Mouse (Mus musculus) bone marrow, adult 2 months (tissue): Measurements from ENCODE around the gene Stambpl1. TPM values are rescaled to one million over a fixed set of nuclear protein-coding genes. Genes with fewer than 3 reads are reported as not detected.
A peak's percentile ranks its signal among the peaks of the same experiment; 100 is the strongest.

Experiments
- H3K27ac ChIP-seq: fragments of 200-500 bp; 2 replicates; pipeline ENCODE4 v1.5.1; 2012; ENCODE audit warnings: low read depth, mild to moderate bottlenecking, control low read depth, inconsistent platforms, low read length; ENCODE audit not compliant: control insufficient read depth, poor library complexity, insufficient read depth
- H3K4me1 ChIP-seq: fragments of 200-500 bp; 2 replicates; pipeline ENCODE4 v1.6.1; 2011; ENCODE audit warnings: low read length; ENCODE audit not compliant: control insufficient read depth, insufficient read depth
- H3K4me3 ChIP-seq: fragments of 200-500 bp; replicated peaks from 2 replicates; pipeline ENCODE3; 2011; ENCODE audit warnings: mild to moderate bottlenecking, low read depth, low read length, control low read depth; ENCODE audit not compliant: control insufficient read depth
- CTCF ChIP-seq: fragments of 200-500 bp; IDR thresholded peaks from 2 replicates; pipeline ENCODE4 v1.5.1; 2011; ENCODE audit warnings: low read length, control low read depth; ENCODE audit not compliant: control insufficient read depth, insufficient read depth
- POLR2A ChIP-seq: fragments of 200-500 bp; IDR thresholded peaks from 2 replicates; pipeline ENCODE4 v1.6.1; 2011; ENCODE audit warnings: low read depth, mild to moderate bottlenecking, control low read depth, low read length, borderline replicate concordance; ENCODE audit not compliant: control insufficient read depth
- WGBS: fragments of 180-500 bp; shearing (Covaris S2); methylation state at CpG from one replicate; pipeline ENCODE4 v1.1.7; 2018; 5-methylcytosine and 5-hydroxymethylcytosine counted together
- polyA plus RNA-seq: library from polyadenylated mRNA; stranded (reverse); fragments of >200 nt; gene quantifications from 2 replicates; pipeline ENCODE4 v1.2.4, GENCODE M21; 2011; ENCODE audit warnings: low replicate concordance; ENCODE audit not compliant: missing spikeins, insufficient read depth, insufficient read length

The Stambpl1 gene
- polyA plus RNA-seq, 1 experiment: 30.5 TPM

- H3K27ac ChIP-seq: peak overlapping the region; percentile 79; the same call in 1 of the 2 replicates
- TF ChIP-seq CTCF: no peak
- peaks cover 3% of the 10 kb centered on the region; the same call in 1 of the 2 replicates for H3K4me1 ChIP-seq
- H3K4me3 ChIP-seq: no peak overlapping the region
- WGBS: 2% methylated on average over 7 of the region's 7 CpGs
These were observed 23.9 kb upstream of the Stambpl1 start for GRCm38 (mm10) chr19:34167896-34168661.

GRCm38 (mm10) chr19:34169121-34169520, 22.9 kb upstream of the Stambpl1 start:
- no peak overlapping the region for H3K27ac ChIP-seq
- H3K4me3 ChIP-seq: no peak overlapping the region
- TF ChIP-seq POLR2A: no peak
- no peak for TF ChIP-seq CTCF

GRCm38 (mm10) chr19:34171167-34171566, 20.9 kb upstream of the Stambpl1 start:
- Histone ChIP-seq H3K27ac (no peak overlapping the region), H3K4me1 (peaks cover 3% of the 10 kb centered on the region; the same call in 1 of the 2 replicates), H3K4me3 (no peak overlapping the region)
- TF ChIP-seq POLR2A (no peak), CTCF (no peak)
- 22% methylated on average over 3 of the region's 3 CpGs for WGBS

More at GRCm38 (mm10) chr19:34169121-34169520, 22.9 kb upstream of the Stambpl1 start:
- H3K4me1 ChIP-seq: peaks cover 3% of the 10 kb centered on the region; the same call in 1 of the 2 replicates

GRCm38 (mm10) chr19:34174004-34174403, 18.0 kb upstream of the Stambpl1 start:
- TF ChIP-seq CTCF (no peak), POLR2A (no peak)
- 66% methylated on average over 3 of the region's 3 CpGs for WGBS
- Histone ChIP-seq H3K4me1 (peaks cover 1% of the 10 kb centered on the region), H3K27ac (no peak overlapping the region), H3K4me3 (no peak overlapping the region)

- Histone ChIP-seq H3K4me3 (no peak overlapping the region), H3K4me1 (peaks cover 3% of the 10 kb centered on the region), H3K27ac (no peak overlapping the region)
- TF ChIP-seq POLR2A (no peak), CTCF (no peak)
- whole genome bisulfite sequencing: 39% methylated on average over 4 of the region's 4 CpGs
These were observed 12.9 kb upstream of the Stambpl1 start for GRCm38 (mm10) chr19:34179136-34179535.

GRCm38 (mm10) chr19:34180316-34180715, 11.7 kb upstream of the Stambpl1 start:
- Histone ChIP-seq H3K4me3 (no peak overlapping the region), H3K4me1 (peaks cover 3% of the 10 kb centered on the region), H3K27ac (no peak overlapping the region)
- no peak for TF ChIP-seq CTCF
- no peak for TF ChIP-seq POLR2A
- WGBS: 28% methylated on average over 2 of the region's 2 CpGs

- H3K27ac ChIP-seq: no peak overlapping the region
- WGBS: 82% methylated on average over 3 of the region's 3 CpGs
- peaks cover 3% of the 10 kb centered on the region for H3K4me1 ChIP-seq
- TF ChIP-seq POLR2A (no peak), CTCF (no peak)
- no peak overlapping the region for H3K4me3 ChIP-seq
These were observed 10.8 kb upstream of the Stambpl1 start for GRCm38 (mm10) chr19:34181234-34181633.

- TF ChIP-seq POLR2A (no peak), CTCF (no peak)
- Histone ChIP-seq H3K27ac (no peak overlapping the region), H3K4me1 (peaks cover 1% of the 10 kb centered on the region; the same call in 1 of the 2 replicates), H3K4me3 (no peak overlapping the region)
- 79% methylated on average over 5 of the region's 5 CpGs for WGBS
These were observed 9.5 kb upstream of the Stambpl1 start for GRCm38 (mm10) chr19:34182490-34182889.
